Mouse (Mus musculus) stomach, adult 2 months (tissue): Measurements from ENCODE around the gene Gm281. TPM values are rescaled to one million over a fixed set of nuclear protein-coding genes. Genes with fewer than 3 reads are reported as not detected.

Source experiments
- polyA plus RNA-seq: library from polyadenylated mRNA; depleted of rRNA; stranded (reverse); fragments of >200 nt; gene quantifications from 2 replicates; pipeline ENCODE4 v1.2.3, GENCODE M21; 2012; rRNA removed

Gm281 gene
- polyA plus RNA-seq: not detected in 2 replicates

DNA sequence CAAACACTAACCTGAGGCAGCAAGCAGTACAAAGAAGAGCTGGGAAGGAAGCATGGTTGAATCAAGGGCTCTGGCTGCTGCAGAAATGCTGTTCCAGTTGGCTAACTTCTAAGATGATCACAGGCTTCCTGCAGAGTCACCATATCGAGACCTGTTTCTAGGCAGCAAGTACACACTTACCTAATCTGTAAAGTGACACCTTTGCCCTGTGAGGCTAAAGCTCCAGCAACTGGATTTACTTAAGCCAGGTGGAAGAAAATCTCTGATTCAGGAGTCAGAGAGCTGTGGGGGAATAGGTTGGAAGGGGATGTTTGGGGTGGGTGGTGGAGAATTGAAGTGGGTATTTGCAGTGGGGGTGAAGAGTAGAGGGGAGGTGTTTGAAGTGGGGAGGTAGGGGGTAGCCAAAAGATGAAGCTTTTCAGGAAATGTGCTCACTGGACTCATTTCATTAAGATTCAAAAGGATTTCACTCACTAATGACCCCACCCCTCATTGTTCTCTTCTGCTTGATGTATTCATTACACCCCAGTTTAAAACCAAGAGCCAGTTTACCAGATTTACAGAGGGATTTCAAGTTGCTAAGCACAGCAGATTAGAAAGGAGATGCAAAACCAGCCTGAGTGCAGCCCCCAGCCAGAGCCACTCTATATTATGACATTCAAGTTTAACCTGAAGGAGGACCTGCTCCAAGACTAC lies at the start of gene Gm281:
Gm281 (minus strand) TSS at position 92 of the 696 bp plus-strand sequence.

DNA sequence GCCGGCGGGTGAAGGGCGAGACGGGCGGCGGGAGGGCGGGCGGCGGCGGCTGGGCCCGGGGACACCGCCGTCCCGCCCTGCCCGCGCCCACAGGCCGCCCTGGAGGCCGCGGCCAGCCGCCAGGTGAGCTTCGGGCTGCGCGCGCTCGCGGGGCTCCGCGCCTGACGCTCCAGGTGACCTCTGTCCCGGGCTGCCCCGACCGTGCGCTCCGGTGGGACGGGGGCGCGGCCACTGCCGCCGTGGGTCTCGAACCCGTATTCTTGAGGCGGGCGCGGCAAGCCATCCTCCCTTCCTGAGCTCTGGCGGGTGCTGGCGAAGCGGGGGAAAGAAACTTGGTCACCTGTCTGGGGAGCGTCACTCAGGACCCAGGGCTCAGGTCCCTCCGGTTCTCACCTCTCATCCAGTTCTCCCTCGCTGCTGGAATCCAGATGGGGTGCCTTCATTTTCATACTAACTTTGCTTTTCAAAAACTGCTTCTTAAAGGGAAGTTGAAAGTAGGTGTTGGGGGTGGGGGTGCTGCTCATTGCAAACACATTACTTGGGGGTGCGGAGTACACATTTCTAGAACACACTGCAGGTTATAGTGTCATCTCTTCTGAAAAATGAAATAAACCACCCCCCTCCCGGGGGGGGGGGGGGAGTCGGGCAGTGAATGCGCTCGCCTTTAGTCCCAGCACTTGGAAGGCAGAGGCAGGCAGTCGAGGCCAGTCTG lies 47.3 kb upstream of the Gm281 start, which contains the start of the genes Atxn7 and Thoc7:
Atxn7 (plus strand) TSS at position 40 of the 712 bp plus-strand sequence.
Thoc7 (minus strand) TSS at position 452 of the 712 bp plus-strand sequence.

Other genes with a start within 250 kb of the Gm281 start
- gene Sntn, start 243.6 kb downstream of the Gm281 start, polyA plus RNA-seq: not detected in 2 replicates
- 10.7 and 15.8 TPM in 2 replicates for gene Atxn7, start 47.0 kb upstream of the Gm281 start, polyA plus RNA-seq
- 4.0 and 5.1 TPM in 2 replicates for gene Thoc7, start 47.4 kb upstream of the Gm281 start, polyA plus RNA-seq
- gene Psmd6, start 206.5 kb upstream of the Gm281 start, polyA plus RNA-seq: 6.5 and 9.8 TPM in 2 replicates